Mouse (Mus musculus) kidney, postnatal 36 days (tissue): ENCODE results near the gene Dok7.
A peak's percentile ranks its signal among the peaks of the same experiment; 100 is the strongest.

Experiments
- DNase-seq, 2 experiments: peaks; one replicate each; pipeline ENCODE4 v3.0.0; 2021 to 2022; ENCODE audit warnings: mixed read lengths in 2 of 2

Gene Dok7

DNA sequence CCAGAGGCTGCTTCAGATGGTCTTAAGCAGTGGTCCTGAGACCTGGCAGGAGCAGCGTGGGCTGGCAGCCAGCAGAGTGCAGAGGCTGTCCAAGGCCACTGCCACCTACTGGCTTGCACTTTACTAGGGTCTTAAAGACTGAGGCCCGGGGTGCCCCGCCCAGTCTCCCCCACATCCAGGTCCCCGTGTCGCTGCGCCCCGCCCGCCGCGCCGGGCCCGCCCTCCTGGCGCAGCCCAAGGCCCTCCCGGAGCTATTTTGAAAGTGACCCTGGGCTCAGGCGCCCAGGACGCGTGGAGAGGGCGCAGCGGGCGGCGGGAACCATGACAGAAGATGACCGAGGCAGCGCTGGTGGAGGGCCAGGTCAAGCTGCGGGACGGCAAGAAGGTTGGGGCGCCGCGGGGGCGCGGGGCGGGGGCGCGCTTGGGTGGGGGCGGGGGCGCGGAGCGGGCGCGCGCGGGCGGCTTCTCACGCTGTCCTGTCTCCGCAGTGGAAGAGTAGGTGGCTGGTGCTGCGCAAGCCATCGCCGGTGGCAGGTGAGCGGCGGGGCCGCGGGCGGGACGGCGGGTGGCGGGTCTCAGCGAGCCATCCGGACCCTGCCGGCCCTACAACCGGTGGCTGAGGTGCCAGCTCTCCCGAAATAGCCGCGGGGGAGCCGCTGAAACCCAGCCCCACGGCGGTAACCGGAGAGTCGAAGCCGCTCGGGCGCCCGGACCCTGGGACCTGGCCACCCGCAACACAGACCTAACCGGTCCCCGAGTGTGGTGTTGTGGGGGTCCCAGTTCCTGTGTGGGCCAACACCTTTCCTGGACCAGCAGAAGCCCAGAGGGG, at the start of gene Dok7:
Gene Dok7 (plus strand): TSS at position 163 of the 829 bp plus-strand sequence.
- DNase-seq: peak; percentile 42 to 56

DNA sequence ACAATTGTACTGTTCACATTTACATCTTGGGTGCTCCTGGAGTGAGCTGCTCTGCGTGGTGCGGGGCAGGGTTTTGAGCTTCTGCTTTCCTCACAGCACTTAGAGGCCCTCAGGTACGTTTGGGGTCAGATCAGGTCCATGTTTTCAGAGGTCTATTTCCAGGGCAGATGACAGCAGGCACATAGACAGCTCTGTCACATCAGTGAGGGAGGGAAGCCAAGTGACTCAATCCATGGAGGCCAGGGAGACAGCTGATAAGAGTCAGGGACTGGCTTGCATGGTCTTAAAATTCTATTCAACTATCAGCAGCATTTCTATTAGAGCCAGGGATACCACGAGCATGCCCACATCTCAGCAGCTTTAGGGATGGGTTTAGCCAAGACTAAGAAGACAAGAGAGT, 47.4 kb upstream of the Dok7 start:
- no peak for DNase-seq

DNA sequence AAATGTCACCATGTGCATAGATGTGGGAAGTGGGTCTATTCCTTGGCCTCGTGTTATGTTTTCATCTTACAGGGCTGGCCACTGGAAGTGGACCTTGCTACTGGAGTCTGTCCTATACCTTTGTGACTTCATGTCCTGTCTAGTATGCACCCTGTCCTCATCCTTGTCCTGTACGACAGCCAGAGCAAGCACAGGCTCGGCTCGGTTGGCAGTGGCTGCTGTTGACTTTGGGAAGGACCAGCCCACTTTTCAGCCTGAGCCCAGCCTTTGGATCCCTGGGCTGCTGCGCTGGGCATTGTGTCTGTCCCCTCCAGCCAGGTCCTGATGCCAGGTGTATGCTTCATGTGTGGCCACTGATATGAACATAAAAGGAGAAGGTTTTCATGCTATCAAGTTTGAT, 45.9 kb upstream of the Dok7 start:
- no peak for DNase-seq

DNA sequence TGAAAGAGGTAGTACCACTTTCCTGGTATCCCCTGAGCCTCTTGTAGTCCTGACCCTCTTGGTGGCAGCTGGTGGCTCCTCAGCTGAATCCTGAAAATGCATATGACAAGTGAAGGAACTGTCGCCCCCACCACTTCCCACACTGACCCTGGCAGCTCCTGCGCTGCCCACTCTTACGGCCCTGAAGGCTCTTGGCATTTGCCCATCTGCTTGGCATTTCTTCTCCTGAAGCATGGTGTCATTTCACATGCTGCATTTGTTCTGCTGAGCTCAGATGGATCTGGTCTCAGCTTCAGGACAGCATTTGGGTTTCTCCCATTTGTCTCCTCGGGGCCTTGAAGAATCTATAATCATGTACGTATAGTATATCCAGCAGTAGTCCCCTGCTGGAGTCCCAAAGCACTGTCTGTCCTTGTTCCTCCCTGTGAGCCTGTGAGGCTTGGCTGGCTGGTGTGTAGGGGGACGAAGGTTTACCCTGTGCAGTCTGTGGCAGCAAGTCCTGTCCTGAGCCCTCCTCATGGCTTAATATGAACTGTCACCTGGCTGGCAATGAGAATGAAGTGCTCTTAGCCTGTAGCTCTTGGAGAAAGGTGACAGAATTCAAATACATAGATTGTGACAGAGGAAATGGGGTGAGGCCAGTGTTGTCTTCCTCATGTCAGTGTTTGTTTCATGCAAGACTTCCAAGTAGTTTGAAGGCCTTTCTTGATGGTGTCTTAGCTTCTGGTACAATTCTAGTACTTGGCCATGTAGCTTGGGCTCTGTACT, 45.2 kb upstream of the Dok7 start:
- no peak for DNase-seq

DNA sequence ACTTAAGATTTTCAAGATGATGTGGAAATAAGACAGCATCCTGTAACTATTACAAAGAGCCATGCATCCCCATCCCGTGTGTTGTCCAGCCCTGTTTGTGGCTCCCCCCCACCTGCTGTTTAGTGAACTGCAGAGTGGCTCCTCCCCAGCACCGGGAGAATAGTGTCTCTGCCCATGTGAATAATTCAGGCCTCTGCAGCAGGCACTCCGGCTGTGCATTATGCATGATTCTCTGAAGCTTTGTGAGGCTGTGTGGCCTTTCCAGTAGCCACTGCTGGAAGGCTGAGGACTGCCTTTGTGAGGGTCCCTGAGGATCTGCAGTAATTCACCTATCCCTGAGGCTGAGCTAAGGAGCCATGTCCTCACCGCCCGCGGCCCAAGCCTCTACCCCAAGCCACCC, 42.5 kb upstream of the Dok7 start:
- no peak for DNase-seq

DNA sequence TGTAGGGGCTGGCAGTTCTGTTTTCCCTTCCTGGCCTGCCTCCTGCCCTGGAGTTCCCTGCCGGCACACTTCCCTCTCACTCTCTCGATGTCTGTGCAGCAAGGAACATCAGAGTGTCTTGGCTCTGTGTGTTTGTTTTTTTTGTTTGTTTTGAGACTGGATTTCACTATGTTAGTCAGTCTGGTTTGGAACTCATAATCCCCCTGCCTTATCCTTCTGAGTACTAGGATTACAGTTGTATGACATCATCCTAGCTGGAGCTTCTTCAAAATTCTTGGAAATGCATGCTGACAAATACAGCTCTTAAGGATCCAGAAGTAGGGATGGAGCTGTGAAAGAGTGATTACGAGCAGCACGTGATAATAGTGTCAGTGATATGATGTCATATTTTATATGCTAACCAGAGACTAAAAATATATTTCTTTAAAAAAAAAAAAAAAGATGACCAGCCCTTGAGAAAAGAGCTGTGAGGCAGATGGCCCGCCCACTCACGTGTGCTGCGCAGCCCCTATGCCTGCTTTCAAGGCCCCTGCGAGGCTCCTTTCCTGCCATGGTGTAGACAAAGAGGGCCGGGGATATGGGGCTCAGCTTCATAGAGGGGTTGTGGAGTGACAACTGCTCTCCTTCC, 36.8 kb upstream of the Dok7 start:
- DNase-seq: no peak

DNA sequence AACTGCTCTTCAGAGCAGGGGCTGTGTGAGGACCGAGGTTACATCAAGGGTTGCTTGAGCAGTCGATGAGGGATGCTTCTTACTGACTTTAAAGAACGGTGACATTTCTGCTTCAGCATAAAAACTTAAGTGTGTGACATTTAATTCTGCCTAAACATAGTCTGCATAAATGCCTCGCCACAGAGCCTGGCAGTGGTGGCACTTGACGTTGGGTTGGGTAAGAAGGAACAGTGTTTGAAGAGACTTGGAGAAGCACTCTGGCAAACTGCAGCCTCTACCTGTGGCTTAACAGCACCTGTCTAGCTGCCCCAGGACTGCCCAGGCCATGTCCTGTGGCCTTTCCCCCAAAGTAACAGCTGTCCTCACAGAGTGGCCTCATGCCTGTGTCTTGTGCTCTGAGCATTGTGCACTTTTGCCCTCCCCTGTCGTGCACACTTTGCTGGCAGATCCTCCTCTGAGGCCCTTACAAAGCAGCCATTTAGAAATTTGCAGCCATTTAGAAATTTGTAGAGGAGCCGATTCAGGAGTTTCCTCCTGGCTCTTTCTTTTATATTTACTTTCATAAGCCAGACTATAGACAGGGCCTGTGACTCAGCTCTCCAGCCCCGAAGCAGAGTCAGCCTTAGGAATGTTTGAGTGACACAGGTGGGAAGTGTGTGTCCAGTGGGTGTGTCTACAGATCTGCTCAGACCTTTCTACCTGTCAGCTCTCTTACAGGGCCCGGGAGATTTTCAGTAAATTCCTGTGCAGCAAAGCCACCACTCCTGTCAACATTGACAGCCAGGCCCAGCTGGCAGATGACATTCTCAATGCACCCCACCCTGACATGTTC, 35.9 kb upstream of the Dok7 start:
- no peak for DNase-seq

DNA sequence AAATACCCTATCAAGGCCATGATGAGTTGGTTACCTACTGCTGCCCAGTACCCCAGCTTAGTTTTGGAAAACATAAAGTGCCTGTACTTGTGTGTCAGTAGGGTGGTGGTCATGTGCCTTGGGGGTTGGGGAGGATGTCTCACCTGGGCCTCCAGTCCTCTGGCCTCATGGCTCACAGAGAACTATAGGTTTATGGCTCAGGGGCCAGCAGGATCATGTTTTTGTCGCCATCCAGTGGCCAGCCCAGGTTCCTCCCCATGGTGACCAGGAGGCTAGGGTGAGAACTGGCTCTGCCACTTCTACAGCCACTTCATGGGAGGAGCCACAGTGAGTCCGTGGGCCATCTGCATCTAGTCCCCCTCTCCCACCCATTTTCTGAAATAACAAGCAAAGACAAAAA, 31.6 kb upstream of the Dok7 start:
- peak; percentile 47 to 81 for DNase-seq

DNA sequence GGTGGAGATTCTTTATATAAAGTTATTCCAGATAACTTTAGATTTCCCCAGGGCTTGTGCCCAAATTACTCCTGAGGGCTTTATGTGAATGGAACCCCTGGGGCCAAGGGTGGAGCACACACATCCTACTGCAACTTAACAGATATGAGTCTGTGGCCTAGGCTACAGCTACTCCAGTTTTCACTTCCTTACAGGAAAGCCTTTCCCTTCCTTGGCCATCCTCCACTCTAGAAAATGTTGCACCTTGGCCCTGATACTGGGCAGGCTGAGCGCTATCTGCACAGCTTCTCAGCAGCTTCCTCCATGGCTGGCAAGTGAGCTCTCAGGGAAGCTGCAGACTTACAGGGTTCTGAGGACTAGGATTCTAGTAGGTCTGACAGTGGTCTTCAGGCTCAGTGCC, 27.3 kb upstream of the Dok7 start:
- no peak for DNase-seq

DNA sequence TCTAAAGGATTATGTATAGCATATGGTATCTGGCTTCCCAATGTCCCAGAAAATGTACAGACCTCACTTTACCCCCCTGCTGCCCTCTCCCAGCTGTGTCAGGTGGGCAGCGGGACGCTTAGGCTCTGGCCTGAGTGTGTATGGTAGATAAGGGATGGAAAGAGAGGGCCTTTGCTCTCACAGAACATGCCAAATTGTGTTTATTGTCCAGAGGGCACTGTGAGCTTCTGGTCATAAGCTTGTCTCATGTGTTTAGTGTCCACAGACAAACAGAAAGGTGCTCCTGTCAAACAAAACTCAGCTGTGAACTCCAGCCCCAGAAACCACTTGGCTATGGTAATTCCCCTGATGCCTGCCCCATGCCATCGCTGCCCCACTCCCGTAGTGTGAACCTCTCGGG, 26.8 kb upstream of the Dok7 start:
- DNase-seq: no peak

DNA sequence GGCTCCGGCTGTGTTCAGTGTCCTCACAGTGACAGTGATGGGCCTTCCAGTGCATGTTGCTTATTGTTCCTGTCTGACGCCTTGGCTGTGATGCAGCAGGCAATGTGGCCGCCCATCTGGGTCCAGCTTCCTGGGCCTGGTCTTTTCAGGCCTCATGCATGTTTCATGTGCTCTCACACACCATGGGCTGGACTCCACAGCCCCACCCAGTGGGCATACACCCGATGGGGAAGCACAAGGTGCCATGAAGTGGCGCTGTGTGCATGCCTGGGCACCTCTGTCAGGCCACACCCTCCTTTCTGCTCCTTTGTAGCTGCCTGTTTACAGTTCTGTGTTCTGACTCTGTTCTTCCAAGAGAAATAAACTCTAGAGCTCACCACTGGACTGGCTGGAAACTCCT, 23.5 kb upstream of the Dok7 start:
- DNase-seq: peak in 1 of 2 experiments; percentile 45

DNA sequence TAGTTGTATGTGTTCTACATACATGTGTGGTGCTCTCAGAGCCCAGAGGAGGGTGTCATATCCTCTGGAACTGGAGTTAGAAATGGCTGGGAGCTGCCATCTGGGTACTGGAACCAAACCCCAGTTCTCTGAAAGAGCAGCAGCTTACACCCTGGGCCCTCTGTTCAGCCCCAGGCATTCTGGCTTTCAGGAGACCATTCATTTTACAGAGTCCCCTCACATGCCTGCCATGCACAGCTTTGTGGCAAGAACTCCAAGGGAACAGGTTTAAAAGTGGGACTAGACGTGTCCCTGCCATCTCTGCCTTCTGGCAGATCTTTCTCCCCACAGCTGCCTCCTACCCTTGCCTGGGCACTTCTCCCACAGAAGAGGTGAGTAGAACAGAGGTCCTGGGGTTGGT, 22.9 kb upstream of the Dok7 start:
- DNase-seq: no peak

DNA sequence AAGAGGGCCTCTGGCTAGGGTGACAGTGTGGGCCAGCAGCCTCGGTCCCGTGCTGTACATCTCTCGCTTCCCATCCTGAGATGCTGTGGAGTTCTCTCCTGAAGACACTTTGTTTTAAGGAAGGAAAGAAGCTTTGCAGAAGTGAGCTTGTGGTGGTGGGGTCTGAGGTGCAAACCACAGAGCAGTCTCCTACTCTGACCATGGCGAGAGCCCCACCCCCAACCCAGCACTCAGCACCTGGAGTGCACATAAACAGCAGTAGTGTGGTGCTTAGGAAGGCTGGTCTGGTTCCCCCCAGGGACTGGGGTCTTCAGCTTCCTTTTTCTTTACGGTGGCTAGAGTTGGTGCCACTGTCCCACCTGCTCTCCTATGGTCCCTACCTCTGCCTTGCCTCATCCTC, 21.4 kb upstream of the Dok7 start:
- no peak for DNase-seq

DNA sequence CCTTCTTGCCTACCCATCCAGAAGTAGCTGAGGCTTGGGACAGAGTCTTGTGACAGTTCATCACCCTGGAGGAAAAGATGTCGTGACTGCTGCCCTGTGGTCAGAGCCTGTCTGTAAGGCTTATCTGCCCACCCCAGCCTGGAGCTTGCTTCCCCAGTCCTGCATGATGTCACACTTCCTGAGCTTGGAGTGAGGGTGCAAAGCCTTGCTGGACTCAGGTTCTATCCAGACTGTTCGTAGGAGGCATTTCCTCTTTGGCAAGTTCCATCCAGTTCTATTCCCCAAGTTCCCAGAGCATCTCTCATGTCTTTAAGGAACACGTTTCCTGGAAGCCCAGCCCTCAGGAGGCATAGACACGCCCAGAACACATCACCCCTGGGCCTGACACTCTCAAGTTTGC, 20.8 kb upstream of the Dok7 start:
- peak; percentile 19 to 43 for DNase-seq

DNA sequence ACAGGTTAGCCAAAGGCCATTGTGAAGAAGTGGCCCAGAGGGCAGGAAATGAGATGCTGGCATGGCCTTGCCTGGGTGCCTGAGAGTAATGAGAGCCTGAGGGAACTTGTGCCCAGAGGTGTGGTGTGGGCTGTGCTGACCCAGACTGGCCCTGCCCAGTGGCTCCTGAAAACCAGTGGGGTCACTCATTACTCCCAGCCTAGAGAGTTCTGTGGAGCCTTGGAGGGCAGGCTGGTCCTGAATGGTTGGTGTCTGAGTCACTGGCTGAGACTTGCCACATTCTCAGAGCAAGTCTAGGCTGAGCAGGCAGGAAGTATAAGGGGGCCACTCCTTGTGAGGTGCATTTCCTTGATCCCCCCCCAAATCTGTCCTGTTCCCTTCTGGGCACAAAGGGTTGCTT, 19.1 kb upstream of the Dok7 start:
- DNase-seq: no peak

DNA sequence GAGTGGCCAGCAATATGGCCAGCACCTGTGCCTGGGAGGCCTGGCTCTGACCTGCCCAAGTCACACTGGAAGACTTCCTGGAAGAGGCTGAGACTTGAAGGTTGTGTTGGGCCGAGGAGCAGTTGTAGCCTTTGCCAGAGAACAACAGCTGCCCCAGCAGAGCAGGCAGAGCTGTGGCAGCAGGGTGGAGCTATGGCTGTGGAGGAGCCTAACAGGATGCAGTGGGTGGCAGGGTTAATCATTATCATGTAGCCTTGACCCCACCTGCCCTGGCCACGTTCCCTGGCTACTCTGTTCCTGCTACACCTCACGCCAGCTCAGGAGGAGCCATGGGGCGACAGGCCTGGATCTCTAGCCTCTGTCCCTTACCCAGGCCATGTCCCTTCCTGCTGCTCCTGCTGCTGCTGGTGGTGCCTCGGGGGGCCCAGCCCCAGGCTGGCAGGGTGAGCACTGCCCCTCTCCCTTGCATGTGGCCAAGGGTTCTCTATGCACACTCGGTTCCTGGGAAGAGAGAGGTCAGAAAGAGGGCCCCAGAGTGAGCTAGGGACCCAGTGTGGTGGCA, 15.2 kb upstream of the Dok7 start, which contains the start of gene Hgfac:
Gene Hgfac (plus strand): TSS at position 242 of the 562 bp plus-strand sequence.
- DNase-seq: peak; percentile 90 to 95

DNA sequence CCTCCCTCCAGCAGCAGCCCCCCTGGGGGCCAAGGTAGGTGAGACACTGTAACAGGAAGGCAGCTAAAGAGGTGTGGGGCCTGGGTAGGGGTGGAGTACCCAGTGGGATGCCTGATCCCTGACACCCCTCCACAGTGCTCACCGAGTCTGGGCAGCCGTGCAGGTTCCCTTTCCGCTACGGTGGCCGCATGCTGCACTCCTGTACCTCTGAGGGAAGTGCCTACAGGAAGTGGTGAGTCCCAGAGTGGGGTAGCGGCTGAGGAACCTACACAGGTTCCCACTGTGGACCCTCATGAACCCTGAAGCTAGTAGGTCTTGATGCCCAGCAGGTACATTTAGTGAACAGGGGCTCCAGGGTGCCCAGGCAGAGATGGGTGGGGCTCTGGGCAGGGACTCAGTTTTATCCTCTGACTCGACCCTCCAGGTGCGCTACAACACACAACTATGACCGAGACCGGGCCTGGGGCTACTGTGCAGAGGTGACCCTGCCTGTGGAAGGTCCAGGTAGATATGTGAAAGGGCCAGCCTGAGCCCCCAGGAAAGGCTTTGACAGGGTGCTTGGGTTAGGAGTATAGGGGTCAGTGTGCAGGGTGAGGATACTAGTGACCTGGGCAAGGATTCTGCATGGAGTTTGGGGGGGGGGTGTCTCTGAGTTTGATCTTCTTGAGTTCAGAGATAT, 14.0 kb upstream of the Dok7 start:
- no peak for DNase-seq

DNA sequence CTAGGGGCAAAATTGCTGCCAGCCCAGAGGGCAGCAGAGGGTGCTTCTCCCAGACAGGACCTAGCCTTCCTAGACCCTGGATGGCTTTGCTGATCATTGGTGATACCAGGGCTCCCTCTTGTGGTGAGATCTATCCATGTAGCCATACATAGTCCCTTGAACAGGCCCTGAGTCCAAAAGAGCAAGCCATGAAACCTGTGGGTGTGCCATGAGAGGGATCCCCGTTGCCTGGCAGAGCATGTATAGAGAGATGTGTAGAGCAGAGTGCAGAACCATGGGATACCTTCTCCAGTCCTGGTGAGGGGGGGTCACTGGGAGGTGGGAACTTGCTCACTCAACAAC, 13.5 kb upstream of the Dok7 start:
- peak; percentile 88 to 89 for DNase-seq

DNA sequence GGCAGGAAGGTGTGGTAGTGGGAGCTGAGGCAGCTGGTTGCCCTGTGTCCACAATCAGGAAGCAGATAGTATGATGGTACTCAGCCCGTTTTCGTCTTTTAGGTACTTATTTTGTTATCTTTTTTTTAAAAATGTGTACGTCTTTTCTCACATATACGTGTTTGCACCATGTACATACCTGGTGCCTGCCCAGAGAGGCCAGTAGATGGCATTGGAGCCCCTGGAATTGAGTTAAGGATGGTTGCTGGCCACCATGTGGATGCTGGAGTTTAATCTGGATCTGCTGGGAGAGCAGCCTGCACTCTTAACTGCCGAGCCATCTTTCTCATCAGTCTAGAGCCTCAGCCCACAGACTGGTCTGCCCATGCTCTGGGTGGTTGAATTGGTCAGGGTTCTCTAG, 6.0 kb upstream of the Dok7 start:
- no peak for DNase-seq

DNA sequence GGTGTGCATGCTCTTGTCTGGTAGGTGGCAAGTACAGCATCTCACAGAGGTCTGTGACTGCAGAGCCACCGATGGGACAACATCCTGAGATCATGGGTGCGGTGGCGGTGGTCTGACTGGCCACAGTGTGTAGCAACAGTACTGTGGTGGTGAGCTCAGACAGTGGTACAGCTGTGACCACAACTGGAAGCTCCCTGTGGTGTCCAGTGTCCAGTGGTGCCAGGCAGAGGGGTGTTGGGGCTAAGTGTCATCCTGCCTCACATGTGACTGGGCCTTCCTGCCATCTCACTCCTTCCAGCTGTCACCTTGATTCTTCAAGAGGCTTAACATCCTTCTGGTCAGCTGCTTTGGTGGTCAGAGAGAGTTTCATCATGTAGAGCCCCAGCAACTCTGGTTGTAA, 1.9 kb upstream of the Dok7 start:
- no peak for DNase-seq

DNA sequence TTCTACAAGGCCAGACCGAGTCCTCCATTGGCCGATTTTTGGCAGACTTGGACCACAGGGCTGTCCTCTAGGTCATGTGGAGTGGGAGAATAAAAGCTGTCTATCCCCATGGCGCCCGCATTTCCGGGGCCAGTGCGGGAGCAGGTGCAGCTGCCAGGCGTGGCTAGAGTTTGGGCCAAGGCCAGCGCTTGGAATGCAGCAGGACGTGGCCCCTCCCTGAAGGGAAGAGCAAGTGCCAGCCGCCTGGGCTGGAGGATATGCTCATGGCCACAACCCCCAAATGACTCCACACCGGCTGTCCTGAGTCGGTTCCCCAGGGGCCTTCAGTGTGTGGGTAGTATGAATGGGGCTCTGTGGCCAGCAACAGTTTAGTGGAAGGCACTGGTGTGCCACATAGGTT, 1.5 kb upstream of the Dok7 start:
- peak; percentile 39 to 46 for DNase-seq

DNA sequence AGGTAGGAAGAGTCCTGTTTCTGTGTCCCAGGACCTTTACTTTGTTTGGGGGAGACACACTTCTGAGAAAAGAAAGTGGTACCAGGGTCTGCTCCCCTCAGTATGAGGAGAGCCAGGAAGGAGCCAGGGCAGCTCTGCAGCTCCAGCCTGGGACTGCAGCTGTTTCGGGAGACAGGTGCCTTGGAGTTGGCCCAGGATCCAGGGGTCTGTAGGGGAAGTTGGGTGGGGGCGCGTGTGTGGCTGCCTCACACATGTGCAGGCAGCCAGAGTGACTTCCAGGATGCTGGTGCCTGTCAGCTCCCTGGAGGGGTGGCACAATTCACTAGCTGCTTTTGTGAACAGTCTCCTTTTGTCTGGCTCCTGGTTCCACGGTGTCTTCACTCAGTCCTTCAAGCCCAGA, 1.0 kb downstream of the Dok7 start:
- no peak for DNase-seq
